Mouse (Mus musculus) ES-E14 (cell line): ENCODE measurements at regions not wholly inside any gene's neighbourhood (a gene's known extent, or its start where the extent isn't known, plus 50 kb on each side); places are given as distances from the start of the nearest gene placed in this dataset.

Source experiments
- DNase-seq: peaks from one replicate; pipeline ENCODE4 v3.0.0-alpha.2; 2013; ENCODE audit warnings: low read depth, low spot score
- H3K27ac ChIP-seq: 2 replicates; pipeline ENCODE4 v1.5.1; 2012; ENCODE audit warnings: low read depth, mild to moderate bottlenecking, low read length, moderate library complexity, mixed read lengths; ENCODE audit not compliant: poor library complexity, insufficient read depth, severe bottlenecking
- H3K36me3 ChIP-seq: 2 replicates; pipeline ENCODE4 v1.6.1; 2012; ENCODE audit warnings: mild to moderate bottlenecking, low read length, moderate library complexity, mixed read lengths; ENCODE audit not compliant: control insufficient read depth, poor library complexity, insufficient read depth, severe bottlenecking
- H3K4me1 ChIP-seq, 2 experiments: fragments of 150-350 bp in 1 of 2; sonication (generic) in 1 of 2; 2 replicates each; pipeline ENCODE4 v1.6.1; 2012; ENCODE audit warnings: low read length in 2 of 2, mild to moderate bottlenecking in 1 of 2, mixed read lengths in 1 of 2; ENCODE audit not compliant: control insufficient read depth in 2 of 2, insufficient read depth in 2 of 2, poor library complexity in 1 of 2
- H3K4me3 ChIP-seq, 2 experiments: fragments of 150-350 bp in 1 of 2; sonication (generic) in 1 of 2; 2 replicates each; pipeline ENCODE4 v1.5.1; 2012; ENCODE audit warnings: low read length in 2 of 2, low read depth in 1 of 2, mild to moderate bottlenecking in 1 of 2, mixed read lengths in 1 of 2; ENCODE audit not compliant: insufficient read depth in 1 of 2, poor library complexity in 1 of 2, severe bottlenecking in 1 of 2
- H3K9ac ChIP-seq: 2 replicates; pipeline ENCODE4 v1.6.1; 2012; ENCODE audit warnings: low read depth, mild to moderate bottlenecking, low read length, mixed read lengths; ENCODE audit not compliant: poor library complexity, insufficient read depth, severe bottlenecking
- H3K9me3 ChIP-seq: fragments of 150-350 bp; sonication (generic); 2 replicates; pipeline ENCODE4 v1.6.1; 2012; ENCODE audit warnings: low read depth, mild to moderate bottlenecking, low read length; ENCODE audit not compliant: control insufficient read depth, insufficient read depth
- CHD2 ChIP-seq: IDR thresholded peaks from 2 replicates; pipeline ENCODE4 v1.6.1; 2014; ENCODE audit warnings: mild to moderate bottlenecking, low read depth, low read length, inconsistent platforms
- HCFC1 ChIP-seq: IDR thresholded peaks from 2 replicates; pipeline ENCODE4 v1.6.1; 2012; ENCODE audit warnings: low read length, inconsistent platforms, borderline replicate concordance; ENCODE audit not compliant: insufficient read depth
- MAFK ChIP-seq: IDR thresholded peaks from 2 replicates; pipeline ENCODE4 v1.6.1; 2014; ENCODE audit warnings: mild to moderate bottlenecking, low read depth, low read length, inconsistent platforms; ENCODE audit not compliant: insufficient read depth
- ZC3H11A ChIP-seq: IDR thresholded peaks from 2 replicates; pipeline ENCODE4 v1.6.1; 2012; ENCODE audit warnings: low read depth, mild to moderate bottlenecking, inconsistent platforms, low read length, borderline replicate concordance
- ZNF384 ChIP-seq: IDR thresholded peaks from 2 replicates; pipeline ENCODE4 v1.6.1; 2012; ENCODE audit warnings: low read depth, low read length, inconsistent platforms
- in situ Hi-C, 2 experiments: fragments of 600-800 bp; cut with MboI; formaldehyde crosslinking; loops; one replicate each; pipeline ENCODE4 v1.15.1; 2025; ENCODE audit warnings: low sequenced_read_pairs in 2 of 2, inconsistent platforms in 1 of 2; ENCODE audit not compliant: unreplicated experiment in 2 of 2

GRCm38 (mm10) chr12:46416765-46417404 is 401.8 kb downstream of the Nova1 start:
- Histone ChIP-seq H3K27ac (no peak overlapping the region), H3K4me1 (no peaks in the 10 kb centered on the region), H3K9me3 (no peaks in the 10 kb centered on the region), H3K4me3 (no peak overlapping the region), H3K9ac (no peak overlapping the region), H3K36me3 (no peaks in the 10 kb centered on the region)
- TF ChIP-seq MAFK: no peak
- no peak for TF ChIP-seq HCFC1
- TF ChIP-seq ZC3H11A: no peak
- no peak for TF ChIP-seq ZNF384
- no peak for TF ChIP-seq CHD2
- in situ Hi-C loops: no loop called here
- DNase-seq: no peak

GRCm38 (mm10) chr12:46416250-46416649 is 402.5 kb downstream of the Nova1 start:
- Histone ChIP-seq H3K4me1 (no peaks in the 10 kb centered on the region), H3K4me3 (no peak overlapping the region), H3K36me3 (no peaks in the 10 kb centered on the region), H3K9me3 (no peaks in the 10 kb centered on the region), H3K9ac (no peak overlapping the region), H3K27ac (no peak overlapping the region)
- in situ Hi-C loops: no loop called here
- TF ChIP-seq CHD2 (no peak), HCFC1 (no peak), ZNF384 (no peak), ZC3H11A (no peak), MAFK (no peak)
- no peak for DNase-seq

GRCm38 (mm10) chr12:46405674-46406073 is 413.1 kb downstream of the Nova1 start:
- H3K9me3 ChIP-seq: no peaks in the 10 kb centered on the region
- no peaks in the 10 kb centered on the region for H3K4me1 ChIP-seq
- H3K27ac ChIP-seq: no peak overlapping the region
- TF ChIP-seq HCFC1 (no peak), ZC3H11A (no peak), MAFK (no peak), ZNF384 (no peak), CHD2 (no peak)
- in situ Hi-C loops: no loop called here
- no peak for DNase-seq
- H3K4me3 ChIP-seq: no peak overlapping the region
- H3K36me3 ChIP-seq: no peaks in the 10 kb centered on the region
- H3K9ac ChIP-seq: no peak overlapping the region

- TF ChIP-seq ZNF384 (no peak), CHD2 (no peak), MAFK (no peak), ZC3H11A (no peak), HCFC1 (no peak)
- H3K4me1 ChIP-seq: peaks cover 0 to 2% of the 10 kb centered on the region in 2 experiments; a peak in 1 of 4 replicates
- DNase-seq: peak; percentile 3
- H3K27ac ChIP-seq: no peak overlapping the region
- H3K9ac ChIP-seq: no peak overlapping the region
- in situ Hi-C loops: no loop called here
- H3K4me3 ChIP-seq: peak overlapping the region; percentile 42 to 49; a peak in 3 of 4 replicates
- no peaks in the 10 kb centered on the region for H3K36me3 ChIP-seq
- H3K9me3 ChIP-seq: no peaks in the 10 kb centered on the region
Observed at GRCm38 (mm10) chr12:46399653-46399975, 419.1 kb downstream of the Nova1 start.
